Comparison of ENCODE assay signal across 20 mouse cellular contexts in the genomic region with DNA sequence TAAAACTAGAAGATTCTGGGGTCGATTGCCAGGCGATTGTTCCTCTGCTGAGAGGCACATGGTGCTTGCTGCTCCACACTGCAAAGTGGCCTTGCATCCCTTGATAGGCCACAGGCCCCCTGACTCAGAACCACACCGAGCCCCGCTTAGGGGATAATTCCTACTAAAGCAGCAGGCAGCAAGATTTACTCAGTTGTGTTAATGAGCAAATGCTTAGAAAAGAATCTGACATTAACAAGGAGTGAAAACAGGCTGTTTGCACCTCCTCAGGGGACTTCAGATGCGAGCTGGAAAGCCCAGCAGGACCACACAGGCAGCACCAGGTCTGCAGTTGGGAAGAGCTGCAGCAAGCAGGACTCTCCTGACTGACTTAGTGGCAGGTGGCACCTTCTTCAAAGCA. TPM values are rescaled to one million over a fixed set of nuclear protein-coding genes. Genes with fewer than 3 reads are reported as not detected.
DNase-seq lines count a peak whose midpoint lies in the region; ATAC-seq and TF ChIP-seq lines count a peak whose summit lies in the region.
"Had no signal": no experiment of that assay in that cellular context is flagged by ENCODE, and none has a peak within 500 bp of the region (broad histone marks: within the 10 kb centered on the region; RNA-seq: fewer than 3 reads in every experiment).

No protein-coding gene starts in this region.

- H3K27ac ChIP-seq in midbrain, embryonic 13.5 days, result peak overlapping the region; percentile 51; the same call in 1 of the 2 replicates
- H3K27ac ChIP-seq in midbrain, embryonic 11.5 days (ENCODE audit: low read depth, low read length), result no peak overlapping the region
- no peak overlapping the region for H3K27ac ChIP-seq in forebrain, postnatal 0 days (ENCODE audit: low read depth, low read length)
- H3K27ac ChIP-seq in intestine, embryonic 16.5 days (ENCODE audit: low read length), result no peak overlapping the region
- H3K27ac ChIP-seq: hindbrain, embryonic 15.5 days; left cerebral cortex, adult 2 months; limb, embryonic 12.5 days; liver, embryonic 15.5 days; midbrain, embryonic 10.5 days; neural tube, embryonic 13.5 days had no signal

- no peak for ATAC-seq in midbrain, embryonic 13.5 days
- no peak for ATAC-seq in midbrain, embryonic 11.5 days (ENCODE audit: low FRiP score)
- ATAC-seq in forebrain, postnatal 0 days, result peak; percentile 40; the same call in 1 of the 2 replicates
- ATAC-seq in intestine, embryonic 16.5 days, result no peak
- no peak for ATAC-seq in granulocyte monocyte progenitor cell, adult 5-6 weeks (replicated peaks; ENCODE audit: poor library complexity, severe bottlenecking)

- no peak for DNase-seq in midbrain, embryonic 11.5 days (ENCODE audit: low spot score, missing footprints)
- peak; percentile 51 for DNase-seq in ZHBTc4 (ENCODE audit: low read depth, low spot score)
- no peak for DNase-seq in forebrain, postnatal 0 days
- DNase-seq in frontal cortex, postnatal 14 days (ENCODE audit: low spot score in 2 of 2), result no peak
- DNase-seq: adrenal gland, postnatal 14 days; cerebellum, adult 9-10 months; kidney, adult 18-20 months; kidney, postnatal 10 days; lung, postnatal 10 days; right cerebral cortex, postnatal 4 days had no signal

- no peaks in the 10 kb centered on the region for H3K27me3 ChIP-seq in midbrain, embryonic 13.5 days
- H3K27me3 ChIP-seq in midbrain, embryonic 11.5 days (ENCODE audit: control insufficient read depth, insufficient read depth, low read length), result no peaks in the 10 kb centered on the region
- no peaks in the 10 kb centered on the region for H3K27me3 ChIP-seq in forebrain, postnatal 0 days (ENCODE audit: insufficient read depth, low read length)
- no peaks in the 10 kb centered on the region for H3K27me3 ChIP-seq in intestine, embryonic 16.5 days (replicated peaks; ENCODE audit: control insufficient read depth, insufficient read depth, low read length)
- H3K27me3 ChIP-seq: hindbrain, embryonic 15.5 days; neural tube, embryonic 13.5 days had no signal

- TF ChIP-seq CTCF in forebrain, postnatal 0 days (IDR thresholded peaks at IDR 0.05; ENCODE audit: low read depth), result no peak

- WGBS in midbrain, embryonic 13.5 days, result 13% methylated on average over 5 of the region's 5 CpGs
- 12% methylated on average over 5 of the region's 5 CpGs for WGBS in midbrain, embryonic 11.5 days
- WGBS in forebrain, postnatal 0 days, result 9% methylated on average over 5 of the region's 5 CpGs
- 26% methylated on average over 5 of the region's 5 CpGs for WGBS in intestine, embryonic 16.5 days

- no peak overlapping the region for H3K9ac ChIP-seq in midbrain, embryonic 13.5 days (replicated peaks)
- H3K9ac ChIP-seq in midbrain, embryonic 11.5 days (ENCODE audit: low read length), result no peak overlapping the region
- H3K9ac ChIP-seq in forebrain, postnatal 0 days, result no peak overlapping the region
- no peak overlapping the region for H3K9ac ChIP-seq in intestine, embryonic 16.5 days (ENCODE audit: low read depth, low read length)
- H3K9ac ChIP-seq: heart, embryonic 12.5 days; hindbrain, embryonic 15.5 days; limb, embryonic 12.5 days; liver, embryonic 15.5 days; neural tube, embryonic 13.5 days had no signal

- peaks cover 5% of the 10 kb centered on the region; the same call in 1 of the 2 replicates for H3K4me1 ChIP-seq in midbrain, embryonic 13.5 days (replicated peaks)
- H3K4me1 ChIP-seq in midbrain, embryonic 11.5 days (ENCODE audit: control insufficient read depth, insufficient read depth, low read length), result 0 out of 2 replicates have a peak, but pooled peaks cover 3% of the 10 kb centered on the region
- no peaks in the 10 kb centered on the region for H3K4me1 ChIP-seq in forebrain, postnatal 0 days (ENCODE audit: insufficient read depth)
- H3K4me1 ChIP-seq in intestine, embryonic 16.5 days (ENCODE audit: control insufficient read depth, insufficient read depth, low read length), result no peaks in the 10 kb centered on the region
- H3K4me1 ChIP-seq: heart, embryonic 12.5 days; hindbrain, embryonic 15.5 days; liver, embryonic 15.5 days; neural tube, embryonic 13.5 days had no signal

- no peak overlapping the region for H3K4me3 ChIP-seq in midbrain, embryonic 13.5 days (replicated peaks)
- no peak overlapping the region for H3K4me3 ChIP-seq in midbrain, embryonic 11.5 days (ENCODE audit: low read depth, low read length)
- no peak overlapping the region for H3K4me3 ChIP-seq in forebrain, postnatal 0 days (ENCODE audit: low read depth, low read length)
- no peak overlapping the region for H3K4me3 ChIP-seq in intestine, embryonic 16.5 days (ENCODE audit: low read length)
- H3K4me3 ChIP-seq: heart, embryonic 12.5 days; hindbrain, embryonic 15.5 days; left cerebral cortex, adult 2 months; limb, embryonic 12.5 days; liver, embryonic 15.5 days; midbrain, embryonic 10.5 days; neural tube, embryonic 13.5 days had no signal

- H3K9me3 ChIP-seq in midbrain, embryonic 13.5 days, result no peaks in the 10 kb centered on the region
- no peaks in the 10 kb centered on the region for H3K9me3 ChIP-seq in midbrain, embryonic 11.5 days (ENCODE audit: control insufficient read depth, low read length)
- no peaks in the 10 kb centered on the region for H3K9me3 ChIP-seq in forebrain, postnatal 0 days (ENCODE audit: low read length)
- H3K9me3 ChIP-seq in intestine, embryonic 16.5 days (ENCODE audit: control insufficient read depth, low read length), result no peaks in the 10 kb centered on the region
- H3K9me3 ChIP-seq: heart, embryonic 12.5 days; hindbrain, embryonic 15.5 days; limb, embryonic 12.5 days; liver, embryonic 15.5 days; midbrain, embryonic 10.5 days; neural tube, embryonic 13.5 days had no signal

- no peak overlapping the region for H3K4me2 ChIP-seq in midbrain, embryonic 13.5 days (replicated peaks)
- H3K4me2 ChIP-seq in midbrain, embryonic 11.5 days, result no peak overlapping the region
- H3K4me2 ChIP-seq in forebrain, postnatal 0 days (ENCODE audit: low read depth), result no peak overlapping the region
- H3K4me2 ChIP-seq in intestine, embryonic 16.5 days (ENCODE audit: low read depth, low read length), result no peak overlapping the region
- H3K4me2 ChIP-seq: heart, embryonic 12.5 days; hindbrain, embryonic 15.5 days; limb, embryonic 12.5 days; liver, embryonic 15.5 days; neural tube, embryonic 13.5 days had no signal

- H3K36me3 ChIP-seq in midbrain, embryonic 13.5 days, result no peaks in the 10 kb centered on the region
- H3K36me3 ChIP-seq in midbrain, embryonic 11.5 days (ENCODE audit: control insufficient read depth, insufficient read depth, low read length), result no peaks in the 10 kb centered on the region
- H3K36me3 ChIP-seq in forebrain, postnatal 0 days (ENCODE audit: insufficient read depth), result no peaks in the 10 kb centered on the region
- H3K36me3 ChIP-seq in intestine, embryonic 16.5 days (ENCODE audit: control insufficient read depth, insufficient read depth, low read length), result no peaks in the 10 kb centered on the region
- H3K36me3 ChIP-seq: heart, embryonic 12.5 days; hindbrain, embryonic 15.5 days; limb, embryonic 12.5 days; liver, embryonic 15.5 days; midbrain, embryonic 10.5 days; neural tube, embryonic 13.5 days had no signal

RNA-seq across cellular contexts. Expression of gene Pik3cg, which starts 39.3 kb away (rescaled TPM):
- polyA plus RNA-seq in midbrain, embryonic 13.5 days (2015; fragmentation: Nextera tagmentation; extraction: Ambion mirVana), result 0.85 and 1.3 TPM in 2 replicates
- polyA plus RNA-seq in midbrain, embryonic 11.5 days (2014; fragmentation: Nextera tagmentation; extraction: Ambion mirVana), result 1.3 TPM in 2 replicates
- total RNA-seq in forebrain, postnatal 0 days (2014; rRNA removed), result 1.0 and 1.2 TPM in 2 replicates
- polyA plus RNA-seq in forebrain, postnatal 0 days (2015; fragmentation: Nextera tagmentation; extraction: Ambion mirVana), result 0.91 and 1.2 TPM in 2 replicates
- 2.1 and 2.2 TPM in 2 replicates for polyA plus RNA-seq in intestine, embryonic 16.5 days (2015; fragmentation: Nextera tagmentation; extraction: Ambion mirVana)
- total RNA-seq in granulocyte monocyte progenitor cell, adult 5-6 weeks (2014; fragmentation: Nextera tagmentation), result 75.7 and 77.4 TPM in 2 replicates
- total RNA-seq in granulocyte monocyte progenitor cell, adult 5-6 weeks (2017), result 43.9 and 49.9 TPM in 2 replicates
